Mouse (Mus musculus): ENCODE measurements around the gene Pard3b. TPM values are rescaled to one million over a fixed set of nuclear protein-coding genes. Genes with fewer than 3 reads are reported as not detected.

Pard3b gene
- total and polyA plus RNA-seq, 2 experiments from 2014 or later: 4.4 to 6.1 TPM

GRCm38 (mm10) chr1:62215842-62216241 is 577.2 kb downstream of the Pard3b start:
- Histone ChIP-seq H3K4me3 (ENCODE audit: low read depth, low read length) (no peak overlapping the region), H3K27ac (ENCODE audit: low read depth, low read length) (peak overlapping the region; percentile 45; the same call in 1 of the 2 replicates), H3K4me2 (ENCODE audit: low read depth) (no peak overlapping the region), H3K9ac (no peak overlapping the region), H3K4me1 (ENCODE audit: insufficient read depth) (peaks cover 14% of the 10 kb centered on the region; the same call in 1 of the 2 replicates), H3K9me3 (ENCODE audit: low read length) (no peaks in the 10 kb centered on the region), H3K36me3 (ENCODE audit: insufficient read depth) (no peaks in the 10 kb centered on the region), H3K27me3 (ENCODE audit: insufficient read depth, low read length) (no peaks in the 10 kb centered on the region)
- DNase-seq: peak; percentile 89
- TF ChIP-seq CTCF (IDR thresholded peaks at IDR 0.05; ENCODE audit: low read depth): no peak
- peak; percentile 96 for ATAC-seq
- WGBS: 33% methylated on average over 2 of the region's 2 CpGs

GRCm38 (mm10) chr1:62216568-62216967 is 577.9 kb downstream of the Pard3b start:
- Histone ChIP-seq H3K27ac (ENCODE audit: low read depth, low read length) (peak overlapping the region; percentile 45; the same call in 1 of the 2 replicates), H3K4me1 (ENCODE audit: insufficient read depth) (peaks cover 14% of the 10 kb centered on the region; the same call in 1 of the 2 replicates), H3K9me3 (ENCODE audit: low read length) (no peaks in the 10 kb centered on the region), H3K36me3 (ENCODE audit: insufficient read depth) (no peaks in the 10 kb centered on the region), H3K4me2 (ENCODE audit: low read depth) (no peak overlapping the region), H3K9ac (no peak overlapping the region), H3K27me3 (ENCODE audit: insufficient read depth, low read length) (no peaks in the 10 kb centered on the region), H3K4me3 (ENCODE audit: low read depth, low read length) (no peak overlapping the region)
- WGBS: 47% methylated on average over 4 of the region's 4 CpGs
- no peak for TF ChIP-seq CTCF (IDR thresholded peaks at IDR 0.05; ENCODE audit: low read depth)
- ATAC-seq (peak; percentile 51), DNase-seq (peak; percentile 59)

GRCm38 (mm10) chr1:62229129-62229528 is 590.5 kb downstream of the Pard3b start:
- Histone ChIP-seq H3K27me3 (ENCODE audit: insufficient read depth, low read length) (no peaks in the 10 kb centered on the region), H3K27ac (ENCODE audit: low read depth, low read length) (no peak overlapping the region), H3K4me2 (ENCODE audit: low read depth) (no peak overlapping the region), H3K36me3 (ENCODE audit: insufficient read depth) (no peaks in the 10 kb centered on the region), H3K9ac (no peak overlapping the region), H3K9me3 (ENCODE audit: low read length) (no peaks in the 10 kb centered on the region), H3K4me3 (ENCODE audit: low read depth, low read length) (no peak overlapping the region), H3K4me1 (ENCODE audit: insufficient read depth) (peaks cover 4% of the 10 kb centered on the region; the same call in 1 of the 2 replicates)
- 81% methylated on average over 5 of the region's 5 CpGs for WGBS
- DNase-seq (no peak), ATAC-seq (no peak)
- no peak for TF ChIP-seq CTCF (IDR thresholded peaks at IDR 0.05; ENCODE audit: low read depth)

GRCm38 (mm10) chr1:62234039-62234438 is 595.4 kb downstream of the Pard3b start:
- Histone ChIP-seq H3K27ac (ENCODE audit: low read depth, low read length) (no peak overlapping the region), H3K27me3 (ENCODE audit: insufficient read depth, low read length) (no peaks in the 10 kb centered on the region), H3K4me3 (ENCODE audit: low read depth, low read length) (no peak overlapping the region), H3K9ac (no peak overlapping the region), H3K4me2 (ENCODE audit: low read depth) (no peak overlapping the region), H3K36me3 (ENCODE audit: insufficient read depth) (no peaks in the 10 kb centered on the region), H3K9me3 (ENCODE audit: low read length) (no peaks in the 10 kb centered on the region), H3K4me1 (ENCODE audit: insufficient read depth) (peaks cover 4% of the 10 kb centered on the region; the same call in 1 of the 2 replicates)
- no peak for TF ChIP-seq CTCF (IDR thresholded peaks at IDR 0.05; ENCODE audit: low read depth)
- ATAC-seq (no peak), DNase-seq (no peak)
- 47% methylated on average over 1 of the region's 1 CpGs for WGBS

- no peak for TF ChIP-seq CTCF (IDR thresholded peaks at IDR 0.05; ENCODE audit: low read depth)
- Histone ChIP-seq H3K36me3 (ENCODE audit: insufficient read depth) (no peaks in the 10 kb centered on the region), H3K9ac (no peak overlapping the region), H3K4me2 (ENCODE audit: low read depth) (no peak overlapping the region), H3K9me3 (ENCODE audit: low read length) (no peaks in the 10 kb centered on the region), H3K27me3 (ENCODE audit: insufficient read depth, low read length) (no peaks in the 10 kb centered on the region), H3K4me1 (ENCODE audit: insufficient read depth) (peaks cover 4% of the 10 kb centered on the region; the same call in 1 of the 2 replicates), H3K4me3 (ENCODE audit: low read depth, low read length) (no peak overlapping the region), H3K27ac (ENCODE audit: low read depth, low read length) (no peak overlapping the region)
- ATAC-seq (no peak), DNase-seq (no peak)
- WGBS: 59% methylated on average over 5 of the region's 5 CpGs
Observed at GRCm38 (mm10) chr1:62235121-62235520, 596.5 kb downstream of the Pard3b start.

GRCm38 (mm10) chr1:62244191-62244984 is 605.8 kb downstream of the Pard3b start:
- Histone ChIP-seq H3K27ac (ENCODE audit: low read depth, low read length) (no peak overlapping the region), H3K4me3 (ENCODE audit: low read depth, low read length) (no peak overlapping the region), H3K4me2 (ENCODE audit: low read depth) (no peak overlapping the region), H3K4me1 (ENCODE audit: insufficient read depth) (no peaks in the 10 kb centered on the region), H3K36me3 (ENCODE audit: insufficient read depth) (no peaks in the 10 kb centered on the region), H3K27me3 (ENCODE audit: insufficient read depth, low read length) (no peaks in the 10 kb centered on the region), H3K9me3 (ENCODE audit: low read length) (no peaks in the 10 kb centered on the region), H3K9ac (no peak overlapping the region)
- ATAC-seq (peak; percentile 25; the same call in 1 of the 2 replicates), DNase-seq (peak; percentile 48)
- TF ChIP-seq CTCF (IDR thresholded peaks at IDR 0.05; ENCODE audit: low read depth): no peak
- 32% methylated on average over 12 of the region's 12 CpGs for WGBS

- H3K9me3 ChIP-seq (ENCODE audit: low read length): no peaks in the 10 kb centered on the region
- no peak overlapping the region for H3K27ac ChIP-seq (ENCODE audit: low read depth, low read length)
- whole genome bisulfite sequencing: 84% methylated on average over 1 of the region's 1 CpGs
- H3K9ac ChIP-seq: no peak overlapping the region
- DNase-seq: no peak
- H3K4me1 ChIP-seq (ENCODE audit: insufficient read depth): no peaks in the 10 kb centered on the region
- ATAC-seq: no peak
- H3K4me3 ChIP-seq (ENCODE audit: low read depth, low read length): no peak overlapping the region
- H3K4me2 ChIP-seq (ENCODE audit: low read depth): no peak overlapping the region
- TF ChIP-seq CTCF (IDR thresholded peaks at IDR 0.05; ENCODE audit: low read depth): no peak
- no peaks in the 10 kb centered on the region for H3K36me3 ChIP-seq (ENCODE audit: insufficient read depth)
- H3K27me3 ChIP-seq (ENCODE audit: insufficient read depth, low read length): no peaks in the 10 kb centered on the region
Observed at GRCm38 (mm10) chr1:62252432-62252831, 613.8 kb downstream of the Pard3b start.

All from forebrain, postnatal 0 days (tissue).